Mouse (Mus musculus): ENCODE measurements around the gene Prmt3. TPM values are rescaled to one million over a fixed set of nuclear protein-coding genes. Genes with fewer than 3 reads are reported as not detected.

The Prmt3 gene
- polyA plus RNA-seq, 1 experiment from 2014 or later, result 46.0 TPM

GRCm38 (mm10) chr7:49859820-49860219, 81.7 kb downstream of the Prmt3 start:
- no peak overlapping the region for H3K4me3 ChIP-seq (replicated peaks)
- no peak overlapping the region for H3K4me2 ChIP-seq (replicated peaks)
- no peaks in the 10 kb centered on the region for H3K27me3 ChIP-seq
- no peaks in the 10 kb centered on the region for H3K4me1 ChIP-seq
- no peak overlapping the region for H3K27ac ChIP-seq (replicated peaks)
- H3K9ac ChIP-seq, result no peak overlapping the region
- 94% methylated on average over 3 of the region's 3 CpGs for WGBS
- peaks cover 17% of the 10 kb centered on the region; the same call in 1 of the 2 replicates for H3K36me3 ChIP-seq
- no peak for ATAC-seq (ENCODE audit: insufficient number of reproducible peaks, low FRiP score, low TSS enrichment, low read depth)
- no peaks in the 10 kb centered on the region for H3K9me3 ChIP-seq (replicated peaks)

- H3K9ac ChIP-seq, result no peak overlapping the region
- WGBS, result 78% methylated on average over 2 of the region's 2 CpGs
- no peaks in the 10 kb centered on the region for H3K4me1 ChIP-seq
- ATAC-seq (ENCODE audit: insufficient number of reproducible peaks, low FRiP score, low TSS enrichment, low read depth), result no peak
- H3K4me2 ChIP-seq (replicated peaks), result no peak overlapping the region
- no peaks in the 10 kb centered on the region for H3K9me3 ChIP-seq (replicated peaks)
- no peak overlapping the region for H3K4me3 ChIP-seq (replicated peaks)
- H3K27ac ChIP-seq (replicated peaks), result no peak overlapping the region
- peaks cover 17% of the 10 kb centered on the region; the same call in 1 of the 2 replicates for H3K36me3 ChIP-seq
- no peaks in the 10 kb centered on the region for H3K27me3 ChIP-seq
These were observed 83.0 kb downstream of the Prmt3 start for GRCm38 (mm10) chr7:49861196-49861595.

GRCm38 (mm10) chr7:49863753-49864152, 85.6 kb downstream of the Prmt3 start:
- Histone ChIP-seq H3K4me1 (no peaks in the 10 kb centered on the region), H3K4me2 (replicated peaks) (no peak overlapping the region), H3K36me3 (0 out of 2 replicates have a peak, but pooled peaks cover 6% of the 10 kb centered on the region), H3K27me3 (no peaks in the 10 kb centered on the region), H3K9me3 (replicated peaks) (no peaks in the 10 kb centered on the region), H3K4me3 (replicated peaks) (no peak overlapping the region), H3K9ac (no peak overlapping the region), H3K27ac (replicated peaks) (no peak overlapping the region)
- ATAC-seq (ENCODE audit: insufficient number of reproducible peaks, low FRiP score, low TSS enrichment, low read depth), result no peak
- 65% methylated on average over 3 of the region's 3 CpGs for WGBS

GRCm38 (mm10) chr7:49869656-49870055, 91.5 kb downstream of the Prmt3 start:
- H3K4me3 ChIP-seq (replicated peaks), result no peak overlapping the region
- H3K36me3 ChIP-seq, result no peaks in the 10 kb centered on the region
- no peaks in the 10 kb centered on the region for H3K4me1 ChIP-seq
- no peaks in the 10 kb centered on the region for H3K27me3 ChIP-seq
- 70% methylated on average over 5 of the region's 5 CpGs for WGBS
- H3K9me3 ChIP-seq (replicated peaks), result no peaks in the 10 kb centered on the region
- no peak for ATAC-seq (ENCODE audit: insufficient number of reproducible peaks, low FRiP score, low TSS enrichment, low read depth)
- H3K9ac ChIP-seq, result no peak overlapping the region
- H3K4me2 ChIP-seq (replicated peaks), result no peak overlapping the region
- H3K27ac ChIP-seq (replicated peaks), result no peak overlapping the region

- WGBS, result 69% methylated on average over 3 of the region's 3 CpGs
- no peak overlapping the region for H3K4me2 ChIP-seq (replicated peaks)
- no peak overlapping the region for H3K27ac ChIP-seq (replicated peaks)
- no peaks in the 10 kb centered on the region for H3K9me3 ChIP-seq (replicated peaks)
- no peaks in the 10 kb centered on the region for H3K27me3 ChIP-seq
- no peak for ATAC-seq (ENCODE audit: insufficient number of reproducible peaks, low FRiP score, low TSS enrichment, low read depth)
- H3K9ac ChIP-seq, result no peak overlapping the region
- H3K4me3 ChIP-seq (replicated peaks), result no peak overlapping the region
- no peaks in the 10 kb centered on the region for H3K36me3 ChIP-seq
- no peaks in the 10 kb centered on the region for H3K4me1 ChIP-seq
These were observed 92.1 kb downstream of the Prmt3 start for GRCm38 (mm10) chr7:49870276-49870675.

GRCm38 (mm10) chr7:49877307-49877706, 99.2 kb downstream of the Prmt3 start:
- ATAC-seq (ENCODE audit: insufficient number of reproducible peaks, low FRiP score, low TSS enrichment, low read depth), result no peak
- H3K4me3 ChIP-seq (replicated peaks), result no peak overlapping the region

GRCm38 (mm10) chr7:49879051-49879450, 100.9 kb downstream of the Prmt3 start:
- H3K27ac ChIP-seq (replicated peaks), result no peak overlapping the region
- WGBS, result 71% methylated on average over 13 of the region's 13 CpGs
- ATAC-seq (ENCODE audit: insufficient number of reproducible peaks, low FRiP score, low TSS enrichment, low read depth), result no peak
- no peaks in the 10 kb centered on the region for H3K36me3 ChIP-seq
- peaks cover 5% of the 10 kb centered on the region; the same call in 1 of the 2 replicates for H3K4me1 ChIP-seq
- H3K9ac ChIP-seq, result no peak overlapping the region
- H3K4me2 ChIP-seq (replicated peaks), result no peak overlapping the region
- no peaks in the 10 kb centered on the region for H3K27me3 ChIP-seq
- H3K4me3 ChIP-seq (replicated peaks), result no peak overlapping the region
- no peaks in the 10 kb centered on the region for H3K9me3 ChIP-seq (replicated peaks)

More at GRCm38 (mm10) chr7:49877307-49877706, 99.2 kb downstream of the Prmt3 start:
- H3K27ac ChIP-seq (replicated peaks), result no peak overlapping the region
- H3K4me1 ChIP-seq, result no peaks in the 10 kb centered on the region
- WGBS, result 76% methylated on average over 5 of the region's 5 CpGs
- no peaks in the 10 kb centered on the region for H3K9me3 ChIP-seq (replicated peaks)
- H3K9ac ChIP-seq, result no peak overlapping the region
- no peaks in the 10 kb centered on the region for H3K36me3 ChIP-seq
- H3K4me2 ChIP-seq (replicated peaks), result no peak overlapping the region
- H3K27me3 ChIP-seq, result no peaks in the 10 kb centered on the region

GRCm38 (mm10) chr7:49879998-49880707, 102.0 kb downstream of the Prmt3 start:
- Histone ChIP-seq H3K27me3 (no peaks in the 10 kb centered on the region), H3K27ac (replicated peaks) (no peak overlapping the region), H3K9me3 (replicated peaks) (no peaks in the 10 kb centered on the region), H3K9ac (no peak overlapping the region), H3K36me3 (no peaks in the 10 kb centered on the region), H3K4me2 (replicated peaks) (no peak overlapping the region), H3K4me1 (peaks cover 5% of the 10 kb centered on the region; the same call in 1 of the 2 replicates), H3K4me3 (replicated peaks) (no peak overlapping the region)
- ATAC-seq (ENCODE audit: insufficient number of reproducible peaks, low FRiP score, low TSS enrichment, low read depth), result no peak
- WGBS, result 75% methylated on average over 8 of the region's 8 CpGs

- H3K27me3 ChIP-seq, result no peaks in the 10 kb centered on the region
- no peak overlapping the region for H3K9ac ChIP-seq
- peaks cover 5% of the 10 kb centered on the region; the same call in 1 of the 2 replicates for H3K4me1 ChIP-seq
- H3K27ac ChIP-seq (replicated peaks), result no peak overlapping the region
- H3K4me3 ChIP-seq (replicated peaks), result no peak overlapping the region
- no peaks in the 10 kb centered on the region for H3K9me3 ChIP-seq (replicated peaks)
- WGBS, result 8% methylated on average over 4 of the region's 4 CpGs
- no peak for ATAC-seq (ENCODE audit: insufficient number of reproducible peaks, low FRiP score, low TSS enrichment, low read depth)
- H3K4me2 ChIP-seq (replicated peaks), result no peak overlapping the region
- H3K36me3 ChIP-seq, result no peaks in the 10 kb centered on the region
These were observed 104.1 kb downstream of the Prmt3 start for GRCm38 (mm10) chr7:49882288-49882687.

- Histone ChIP-seq H3K36me3 (no peaks in the 10 kb centered on the region), H3K9me3 (replicated peaks) (no peaks in the 10 kb centered on the region), H3K4me1 (peaks cover 5% of the 10 kb centered on the region; the same call in 1 of the 2 replicates), H3K27ac (replicated peaks) (no peak overlapping the region), H3K27me3 (no peaks in the 10 kb centered on the region), H3K4me2 (replicated peaks) (no peak overlapping the region), H3K9ac (no peak overlapping the region), H3K4me3 (replicated peaks) (no peak overlapping the region)
- no peak for ATAC-seq (ENCODE audit: insufficient number of reproducible peaks, low FRiP score, low TSS enrichment, low read depth)
- WGBS, result 17% methylated on average over 16 of the region's 16 CpGs
These were observed 104.7 kb downstream of the Prmt3 start for GRCm38 (mm10) chr7:49882694-49883389.

- WGBS, result 66% methylated on average over 2 of the region's 2 CpGs
- ATAC-seq (ENCODE audit: insufficient number of reproducible peaks, low FRiP score, low TSS enrichment, low read depth), result no peak
- H3K27ac ChIP-seq (replicated peaks), result no peak overlapping the region
- H3K36me3 ChIP-seq, result no peaks in the 10 kb centered on the region
- H3K4me3 ChIP-seq (replicated peaks), result no peak overlapping the region
- H3K9me3 ChIP-seq (replicated peaks), result no peaks in the 10 kb centered on the region
- H3K4me2 ChIP-seq (replicated peaks), result no peak overlapping the region
- H3K27me3 ChIP-seq, result no peaks in the 10 kb centered on the region
- H3K9ac ChIP-seq, result no peak overlapping the region
- H3K4me1 ChIP-seq, result peaks cover 2% of the 10 kb centered on the region; the same call in 1 of the 2 replicates
These were observed 109.7 kb downstream of the Prmt3 start for GRCm38 (mm10) chr7:49887776-49888390.
